Mouse (Mus musculus) brain, embryonic 14.5 days (tissue): ENCODE data around the gene Gas7.

Experiments
- CTCF ChIP-seq: fragments of 200-500 bp; IDR thresholded peaks from 2 replicates; pipeline ENCODE4 v1.5.1; 2012; ENCODE audit warnings: inconsistent platforms, mild to moderate bottlenecking, moderate library complexity, borderline replicate concordance; ENCODE audit not compliant: insufficient read depth, insufficient read length; ENCODE audit errors: extremely low read depth
- POLR2A ChIP-seq: fragments of 200-500 bp; IDR thresholded peaks from 2 replicates; pipeline ENCODE4 v1.6.1; 2012; ENCODE audit warnings: mild to moderate bottlenecking, inconsistent platforms, borderline replicate concordance; ENCODE audit not compliant: poor library complexity, insufficient read depth, insufficient read length, severe bottlenecking; ENCODE audit errors: extremely low read depth

- TF ChIP-seq CTCF: no peak
- TF ChIP-seq POLR2A: no peak
These were observed 209.0 kb downstream of the Gas7 start for GRCm38 (mm10) chr11:67664261-67664660.
